Mouse (Mus musculus): ENCODE measurements at regions not wholly inside any gene's neighbourhood (a gene's known extent, or its start where the extent isn't known, plus 50 kb on each side); places are given as distances from the start of the nearest gene placed in this dataset.

DNA sequence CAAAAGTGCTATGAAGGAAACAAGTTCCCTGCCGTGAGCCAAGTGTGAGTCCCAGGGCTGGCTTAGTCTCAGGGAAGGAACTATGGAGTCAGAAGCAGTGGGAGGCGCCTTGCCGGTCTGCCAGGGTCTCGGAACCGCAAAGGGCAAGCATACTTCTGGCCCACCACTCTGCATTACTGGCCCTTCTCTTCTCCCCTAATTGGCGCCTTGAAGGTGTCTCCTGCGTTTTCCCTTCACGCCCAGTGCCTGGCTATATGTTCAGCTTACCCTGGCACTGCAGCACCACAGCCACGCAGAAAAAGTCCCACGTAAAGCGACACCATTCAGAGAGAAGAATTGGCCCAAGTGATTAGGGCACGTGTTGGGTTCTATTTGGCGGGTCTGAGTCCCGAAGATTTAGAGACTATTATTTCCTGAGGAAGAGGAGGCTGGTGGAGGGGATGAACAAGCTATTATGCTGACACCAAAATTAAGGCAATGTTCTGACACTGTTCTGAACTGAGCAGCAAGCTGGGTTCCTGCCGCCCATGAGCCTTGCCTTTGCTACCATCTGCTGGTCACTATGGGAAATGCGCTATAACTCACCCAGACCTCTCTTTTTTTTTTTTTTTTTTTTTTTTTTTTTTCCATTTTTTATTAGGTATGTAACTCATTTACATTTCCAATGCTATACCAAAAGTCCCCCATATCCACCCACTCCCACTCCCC lies 288.5 kb upstream of the Jmjd1c start:
- DNase-seq, result peak; percentile 87 to 89

DNA sequence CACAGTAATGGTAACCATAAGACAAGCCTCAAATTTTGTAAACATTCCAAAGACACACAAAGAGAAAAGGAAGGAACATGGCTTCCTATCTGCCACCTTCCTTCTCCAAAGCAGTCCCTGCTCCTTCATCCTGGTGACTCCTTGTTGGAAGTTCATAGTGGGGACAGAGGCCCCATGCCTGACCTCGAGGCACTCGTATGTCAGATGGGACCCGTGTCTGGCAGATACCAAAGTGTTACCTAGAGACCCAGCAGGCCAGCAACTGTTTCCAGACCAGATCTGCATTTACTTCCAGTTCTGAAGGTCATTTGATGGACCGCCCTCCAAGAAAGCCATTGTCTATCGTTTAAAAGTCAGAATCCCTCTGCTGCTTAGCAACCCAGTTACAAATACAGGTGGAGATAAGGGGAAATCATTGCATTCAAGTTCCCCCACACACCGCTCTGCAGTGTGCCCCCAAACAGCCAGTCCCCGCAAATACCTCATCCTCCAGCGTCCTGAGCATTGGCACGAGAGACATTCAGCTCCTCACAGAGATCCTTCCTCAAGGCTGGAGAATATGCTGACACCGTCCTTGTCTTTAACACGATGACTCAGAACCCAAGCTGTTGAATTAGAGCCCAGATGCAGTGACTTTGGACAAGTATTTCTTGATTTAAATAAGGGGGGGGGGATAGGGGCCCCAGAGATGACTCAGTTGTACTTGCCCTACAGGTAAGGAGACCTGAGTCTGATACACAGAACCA lies 283.2 kb upstream of the Jmjd1c start:
- no peak for DNase-seq

DNA sequence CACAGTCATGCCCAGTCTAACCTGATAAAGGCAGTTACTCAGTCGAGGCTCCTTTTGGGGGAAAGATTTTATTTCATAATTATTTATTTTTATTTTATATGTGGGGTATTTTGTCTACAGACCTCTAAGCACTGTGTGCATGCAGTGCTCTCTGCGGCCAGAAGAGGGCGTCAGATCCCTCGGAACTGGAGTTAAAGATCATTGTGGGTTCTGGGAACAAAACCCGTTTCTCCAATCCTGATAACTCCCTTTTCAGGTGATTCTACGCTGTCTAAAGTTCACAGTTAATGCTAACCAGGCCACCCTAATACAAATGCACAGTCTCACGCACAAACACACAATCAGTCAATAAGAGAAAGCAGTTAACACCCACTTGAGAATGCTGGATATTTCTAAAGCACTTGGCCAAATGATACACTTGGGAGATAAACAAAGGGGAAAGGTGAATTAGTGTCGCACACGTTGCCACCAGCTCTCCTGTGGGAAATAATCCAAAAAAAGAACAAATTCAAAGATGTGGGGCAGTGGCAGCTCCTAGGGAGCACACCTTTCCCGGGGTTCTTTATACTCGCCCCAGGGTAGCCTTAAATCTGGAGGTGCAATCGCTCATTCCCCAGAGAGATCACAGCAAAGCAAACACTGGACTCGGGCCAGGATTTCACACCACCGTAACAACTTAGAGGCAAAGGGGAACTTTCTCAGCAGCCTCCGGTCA lies 281.9 kb upstream of the Jmjd1c start:
- peak in 1 of 2 experiments; percentile 29 for DNase-seq

DNA sequence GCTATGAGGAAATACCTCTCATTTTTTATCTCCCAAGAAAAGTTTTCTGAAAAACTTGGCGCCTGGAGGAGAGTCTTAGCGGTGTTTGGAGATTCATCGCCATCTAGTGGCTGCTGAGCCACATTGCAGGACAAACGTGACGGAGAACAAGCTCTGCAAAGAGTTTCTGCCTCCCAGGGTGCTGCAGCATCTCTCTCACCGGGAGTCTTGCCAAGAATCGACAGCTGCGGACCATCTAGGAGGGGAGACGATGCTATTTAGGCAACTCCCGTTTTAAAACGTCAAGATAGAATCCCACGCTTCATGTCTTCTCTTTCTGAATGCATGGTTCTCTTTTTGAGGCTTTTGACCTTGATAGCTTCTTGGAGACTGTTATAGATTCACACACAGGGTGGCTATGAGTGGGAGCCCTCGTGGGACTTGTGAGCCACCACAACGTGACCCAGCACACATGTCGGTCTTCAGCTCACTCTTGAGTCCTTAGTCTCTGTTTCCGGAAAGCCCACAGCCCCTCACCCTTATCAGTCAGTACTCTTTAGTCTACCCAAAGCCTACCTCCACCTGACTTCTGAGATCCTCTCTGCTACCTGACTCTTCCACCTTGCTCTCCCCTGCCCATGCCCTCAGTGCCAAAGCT lies 281.2 kb upstream of the Jmjd1c start:
- peak; percentile 83 to 85 for DNase-seq

- no peak for DNase-seq
Observed at GRCm38 (mm10) chr10:66815951-66816350, 280.0 kb upstream of the Jmjd1c start.

DNA sequence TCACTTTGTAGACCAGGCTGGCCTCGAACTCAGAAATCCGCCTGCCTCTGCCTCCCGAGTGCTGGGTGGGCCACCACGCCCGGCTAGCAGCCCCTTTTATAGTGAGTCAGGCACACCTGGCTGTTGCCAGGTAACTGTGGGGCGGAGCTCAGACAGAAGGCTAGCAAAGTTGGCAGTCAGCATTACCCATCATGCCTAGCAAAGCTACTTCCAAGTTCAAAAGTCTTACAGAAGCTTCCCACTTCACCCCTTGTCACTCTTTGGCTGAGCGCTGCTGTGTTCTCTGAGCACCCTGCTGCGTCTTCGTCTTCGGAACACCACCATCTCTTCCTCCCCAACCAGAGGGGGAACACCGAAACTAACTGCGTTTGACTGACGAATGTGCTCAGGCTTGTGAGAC lies 279.1 kb upstream of the Jmjd1c start:
- DNase-seq, result no peak

- DNase-seq, result no peak
Observed at GRCm38 (mm10) chr10:66817876-66818275, 278.0 kb upstream of the Jmjd1c start.

- DNase-seq, result no peak
Observed at GRCm38 (mm10) chr10:66819517-66819916, 276.4 kb upstream of the Jmjd1c start.

DNA sequence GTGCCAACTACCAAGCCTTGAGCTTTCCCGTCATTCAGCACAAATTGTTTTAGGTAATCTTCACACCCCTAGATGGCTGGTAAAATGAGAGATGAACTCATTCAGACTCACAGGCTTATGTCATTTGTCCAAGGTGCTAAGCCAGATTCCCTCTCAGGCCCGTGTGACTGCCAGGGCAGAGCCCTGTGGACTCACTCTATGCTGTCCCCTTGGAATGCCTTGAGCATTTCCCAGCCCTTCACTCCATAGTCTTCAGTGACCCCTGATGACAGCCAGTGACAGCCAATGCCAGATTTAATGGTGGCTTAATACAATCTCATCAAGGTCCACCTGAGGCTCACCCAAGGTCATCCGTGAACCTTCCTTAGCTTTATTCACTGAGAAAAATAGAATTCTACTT lies 270.2 kb upstream of the Jmjd1c start:
- no peak for DNase-seq

GRCm38 (mm10) chr10:66826327-66826726 lies 269.6 kb upstream of the Jmjd1c start:
- DNase-seq, result no peak

DNA sequence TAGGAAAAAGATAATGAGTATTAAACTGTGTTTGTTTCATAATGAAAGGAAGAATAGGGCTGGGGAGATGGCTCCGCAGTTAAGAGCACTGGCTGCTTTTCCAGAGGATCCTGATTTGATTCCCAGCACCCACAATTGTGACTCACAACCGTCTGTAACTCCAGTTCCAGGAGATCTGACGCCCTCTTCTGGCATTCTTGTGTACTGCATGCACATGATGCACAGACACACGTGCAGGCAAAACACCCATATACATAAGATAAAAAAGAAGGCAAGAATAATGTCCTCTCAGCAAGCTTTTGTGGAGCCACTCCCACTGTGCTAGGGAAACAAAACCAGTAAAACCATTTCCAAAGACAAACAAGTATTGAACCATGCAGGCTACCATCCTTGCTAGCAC lies 261.0 kb upstream of the Jmjd1c start:
- DNase-seq, result no peak

DNA sequence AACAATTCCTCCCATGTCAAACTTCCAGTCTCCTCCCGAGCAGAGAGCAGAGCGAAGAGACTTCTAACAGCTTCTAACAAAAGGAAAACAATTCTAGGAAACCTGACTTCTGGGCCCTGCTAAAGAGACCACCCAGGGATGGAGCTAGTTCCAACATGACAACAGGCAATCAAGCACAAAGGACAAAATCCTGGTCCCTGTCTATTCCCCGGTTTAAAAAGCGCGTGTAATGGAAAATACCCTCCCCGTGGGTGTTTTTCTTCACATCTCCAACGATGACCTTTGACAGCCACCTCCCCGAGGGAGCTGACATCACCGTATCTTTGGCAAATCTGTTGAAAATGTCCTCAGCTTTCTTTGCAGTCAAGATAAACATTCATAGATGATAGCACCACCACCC lies 256.9 kb upstream of the Jmjd1c start:
- DNase-seq, result no peak

DNA sequence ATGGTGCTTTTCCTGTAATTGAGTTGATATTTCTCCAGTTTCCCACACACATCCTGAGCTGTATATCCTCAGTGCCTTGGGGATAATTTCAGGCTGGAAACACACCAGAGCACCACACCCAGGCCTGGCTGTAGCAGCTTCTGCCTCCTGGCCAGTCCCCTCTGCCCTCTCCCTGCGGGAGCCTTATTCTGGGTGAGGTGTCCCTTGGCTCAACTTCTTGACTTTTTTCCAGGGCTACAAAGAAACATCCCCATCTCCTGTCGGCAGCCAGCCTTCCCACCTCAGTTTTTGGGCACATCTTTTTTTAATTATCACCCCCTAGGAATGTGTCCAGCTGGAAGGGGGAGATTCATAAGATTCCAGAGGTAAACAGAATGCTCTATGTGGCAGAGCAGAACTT lies 252.7 kb upstream of the Jmjd1c start:
- no peak for DNase-seq

GRCm38 (mm10) chr10:66848778-66849177 lies 247.1 kb upstream of the Jmjd1c start:
- no peak for DNase-seq

DNA sequence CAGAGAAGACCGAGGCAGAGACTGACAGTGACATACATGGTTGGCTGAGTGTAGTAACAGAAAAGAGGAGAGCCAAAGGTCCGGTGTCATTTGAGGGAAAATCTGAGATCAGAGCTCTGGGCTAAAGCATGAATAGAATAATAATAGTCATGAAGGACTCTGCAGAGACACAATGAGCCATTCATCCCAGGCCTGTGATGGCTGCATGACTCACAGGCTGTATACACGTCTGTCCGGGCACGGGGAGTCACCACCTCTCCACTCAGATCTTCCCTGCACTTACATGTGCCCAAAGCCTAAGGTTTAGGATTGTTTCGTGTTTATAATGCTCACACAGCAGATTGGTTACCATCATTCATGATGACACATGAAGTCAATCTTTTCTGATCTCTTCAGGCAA lies 246.2 kb upstream of the Jmjd1c start:
- no peak for DNase-seq

DNA sequence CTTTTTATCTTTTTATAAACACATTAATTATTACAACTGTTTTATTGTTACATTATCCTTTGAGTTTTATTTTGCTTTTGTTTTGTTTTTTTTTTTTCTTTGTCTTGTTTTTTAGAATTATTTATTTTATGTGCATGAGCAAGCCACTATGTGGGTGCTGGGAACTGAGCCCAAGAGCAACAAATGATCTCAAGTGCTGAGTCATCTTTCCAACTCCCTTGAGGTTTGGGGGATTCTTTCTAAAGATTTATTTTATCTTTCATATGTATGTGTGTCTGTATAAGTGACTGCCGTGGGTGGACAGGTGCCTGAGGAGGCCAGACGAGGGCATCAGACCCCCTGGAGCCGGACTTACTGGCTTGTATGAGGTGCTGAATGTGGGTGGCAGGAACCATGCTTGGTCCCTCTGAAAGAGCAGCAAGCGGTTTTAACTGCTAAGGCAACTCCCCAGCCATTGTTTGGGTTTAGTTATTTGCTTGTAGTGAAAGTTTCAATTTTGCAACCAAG lies 244.9 kb upstream of the Jmjd1c start:
- DNase-seq, result no peak

GRCm38 (mm10) chr10:66851841-66852240 lies 244.1 kb upstream of the Jmjd1c start:
- DNase-seq, result no peak

DNA sequence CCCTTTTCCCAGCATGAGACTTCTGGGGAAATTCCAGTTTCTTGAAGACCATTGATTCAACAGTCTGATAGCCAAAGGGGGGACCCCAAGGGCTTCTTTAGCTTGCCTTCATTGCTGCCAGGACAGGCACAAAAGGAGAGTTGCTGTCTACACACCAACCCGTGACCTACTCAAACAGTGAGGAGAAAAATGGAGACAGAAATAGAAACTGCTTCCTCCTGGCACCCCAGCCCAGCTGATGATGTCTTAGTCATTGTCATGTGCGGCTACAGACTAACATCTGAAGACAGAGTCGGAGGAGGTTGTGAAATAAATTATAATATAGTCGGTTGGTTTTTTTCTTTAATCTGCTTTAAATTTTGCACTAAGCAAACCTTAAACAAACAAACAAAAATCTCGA lies 243.2 kb upstream of the Jmjd1c start:
- DNase-seq, result peak in 1 of 2 experiments; percentile 13

- DNase-seq, result peak; percentile 91 to 92
Observed at GRCm38 (mm10) chr10:66853258-66853657, 242.7 kb upstream of the Jmjd1c start.

GRCm38 (mm10) chr10:66854895-66855294 lies 241.0 kb upstream of the Jmjd1c start:
- no peak for DNase-seq

- no peak for DNase-seq
Observed at GRCm38 (mm10) chr10:66857330-66857729, 238.6 kb upstream of the Jmjd1c start.

GRCm38 (mm10) chr10:66861421-66861820 lies 234.5 kb upstream of the Jmjd1c start:
- no peak for DNase-seq

All from cerebellum, postnatal 14 days (tissue).